Mouse (Mus musculus): ENCODE results near the gene Sec61b.

DNA sequence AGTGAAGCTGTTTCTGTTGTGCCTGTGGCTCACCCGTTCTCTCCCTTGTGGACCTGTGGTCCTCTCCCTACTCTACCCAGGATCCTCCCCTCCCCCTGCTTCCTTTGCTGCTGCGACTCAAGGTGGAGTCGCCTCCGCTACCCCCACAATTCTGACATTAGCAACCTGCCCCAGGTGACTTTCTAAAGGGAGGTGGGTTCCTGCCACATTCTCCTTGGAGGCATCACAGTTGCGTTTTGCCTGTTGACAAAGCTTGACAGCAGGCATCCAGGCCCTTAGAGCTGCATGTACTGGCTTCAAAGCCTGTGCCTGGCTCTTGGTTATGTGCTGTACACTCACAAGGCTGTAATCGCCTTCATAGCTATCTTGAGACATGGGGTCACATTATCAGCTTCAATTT, 35.5 kb upstream of the Sec61b start:
- TF ChIP-seq POLR2A (IDR thresholded peaks at IDR 0.05; ENCODE audit: control insufficient read depth, extremely low read depth, insufficient read depth, low read length, poor library complexity) (no peak), CTCF (IDR thresholded peaks at IDR 0.05; ENCODE audit: borderline replicate concordance, control insufficient read depth, extremely low read depth, insufficient read depth, low read length, poor library complexity) (no peak)

Data from thymus, adult 2 months (tissue).